Mouse (Mus musculus) ovary, postnatal 10 days (tissue): ENCODE results near the gene Gmppa.
A peak's percentile ranks its signal among the peaks of the same experiment; 100 is the strongest.

Source experiments
- DNase-seq: peaks from one replicate; pipeline ENCODE4 v3.0.0; 2022; ENCODE audit warnings: low spot score

The Gmppa gene

GRCm38 (mm10) chr1:75435475-75436328 lies at the start of gene Gmppa:
Gene Gmppa, plus strand, starts transcription at chr1:75435930.
- peak; percentile 56 for DNase-seq

- DNase-seq, result no peak
Measured at GRCm38 (mm10) chr1:75386149-75386548, 49.6 kb upstream of the Gmppa start.

DNA sequence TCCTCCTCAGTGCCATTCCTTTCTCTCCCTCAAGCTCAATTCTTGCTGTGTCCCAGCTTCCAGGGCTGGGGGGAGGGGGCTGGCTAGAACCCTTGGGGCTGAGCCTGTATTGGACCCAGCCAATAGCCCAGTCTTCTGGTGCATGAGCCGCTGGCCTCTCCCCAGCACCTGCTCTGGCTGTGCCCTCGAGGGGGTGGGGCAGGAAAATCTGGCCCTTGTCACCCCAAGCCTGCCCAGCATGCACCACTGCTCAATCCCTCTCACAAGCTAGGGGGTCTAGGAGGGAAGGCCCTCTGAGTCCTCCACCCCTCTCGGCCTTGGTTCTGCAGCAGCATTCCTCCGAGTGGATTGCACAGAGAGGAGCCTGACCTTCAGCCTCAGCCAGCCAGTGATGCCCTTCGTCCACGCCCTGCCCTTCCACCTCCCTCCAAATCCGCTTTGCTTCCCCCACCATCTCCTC lies 48.2 kb upstream of the Gmppa start:
- no peak for DNase-seq

DNA sequence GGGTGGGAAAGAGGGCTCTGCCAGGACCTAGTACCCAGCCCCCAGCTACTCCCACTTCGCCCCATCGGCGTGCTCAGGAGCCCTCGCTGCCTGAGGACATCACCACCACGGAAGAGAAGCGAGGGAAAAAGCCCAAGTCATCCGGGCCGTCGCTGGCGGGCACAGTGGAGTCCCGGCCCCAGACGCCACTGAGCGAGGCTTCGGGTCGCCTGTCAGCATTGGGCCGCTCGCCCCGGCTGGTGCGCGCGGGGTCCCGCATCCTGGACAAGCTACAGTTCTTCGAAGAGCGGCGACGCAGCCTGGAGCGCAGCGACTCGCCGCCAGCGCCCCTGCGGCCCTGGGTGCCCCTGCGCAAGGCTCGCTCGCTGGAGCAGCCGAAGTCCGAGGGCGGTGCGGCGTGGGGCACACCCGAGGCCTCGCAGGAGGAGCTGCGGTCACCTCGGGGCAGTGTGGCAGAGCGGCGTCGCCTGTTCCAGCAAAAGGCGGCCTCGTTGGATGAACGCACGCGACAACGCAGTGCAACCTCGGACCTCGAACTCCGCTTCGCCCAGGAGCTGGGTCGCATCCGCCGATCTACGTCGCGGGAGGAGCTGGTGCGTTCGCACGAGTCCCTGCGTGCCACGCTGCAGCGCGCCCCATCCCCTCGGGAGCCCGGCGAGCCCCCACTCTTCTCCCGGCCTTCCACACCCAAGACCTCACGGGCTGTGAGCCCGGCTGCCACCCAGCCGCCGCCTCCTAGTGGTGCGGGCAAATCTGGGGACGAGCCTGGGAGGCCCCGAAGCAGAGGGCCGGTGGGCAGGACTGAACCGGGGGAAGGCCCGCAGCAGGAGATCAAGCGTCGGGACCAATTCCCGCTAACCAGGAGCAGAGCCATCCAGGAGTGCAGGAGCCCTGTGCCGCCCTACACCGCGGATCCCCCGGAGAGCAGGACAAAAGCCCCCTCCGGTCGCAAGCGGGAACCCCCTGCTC lies 47.5 kb upstream of the Gmppa start:
- DNase-seq, result no peak

GRCm38 (mm10) chr1:75388898-75389515 lies 46.7 kb upstream of the Gmppa start:
- no peak for DNase-seq

GRCm38 (mm10) chr1:75393139-75393538 lies 42.6 kb upstream of the Gmppa start:
- no peak for DNase-seq

- DNase-seq, result no peak
Measured at GRCm38 (mm10) chr1:75393846-75394245, 41.9 kb upstream of the Gmppa start.

- no peak for DNase-seq
Measured at GRCm38 (mm10) chr1:75398761-75399402, 36.8 kb upstream of the Gmppa start.

DNA sequence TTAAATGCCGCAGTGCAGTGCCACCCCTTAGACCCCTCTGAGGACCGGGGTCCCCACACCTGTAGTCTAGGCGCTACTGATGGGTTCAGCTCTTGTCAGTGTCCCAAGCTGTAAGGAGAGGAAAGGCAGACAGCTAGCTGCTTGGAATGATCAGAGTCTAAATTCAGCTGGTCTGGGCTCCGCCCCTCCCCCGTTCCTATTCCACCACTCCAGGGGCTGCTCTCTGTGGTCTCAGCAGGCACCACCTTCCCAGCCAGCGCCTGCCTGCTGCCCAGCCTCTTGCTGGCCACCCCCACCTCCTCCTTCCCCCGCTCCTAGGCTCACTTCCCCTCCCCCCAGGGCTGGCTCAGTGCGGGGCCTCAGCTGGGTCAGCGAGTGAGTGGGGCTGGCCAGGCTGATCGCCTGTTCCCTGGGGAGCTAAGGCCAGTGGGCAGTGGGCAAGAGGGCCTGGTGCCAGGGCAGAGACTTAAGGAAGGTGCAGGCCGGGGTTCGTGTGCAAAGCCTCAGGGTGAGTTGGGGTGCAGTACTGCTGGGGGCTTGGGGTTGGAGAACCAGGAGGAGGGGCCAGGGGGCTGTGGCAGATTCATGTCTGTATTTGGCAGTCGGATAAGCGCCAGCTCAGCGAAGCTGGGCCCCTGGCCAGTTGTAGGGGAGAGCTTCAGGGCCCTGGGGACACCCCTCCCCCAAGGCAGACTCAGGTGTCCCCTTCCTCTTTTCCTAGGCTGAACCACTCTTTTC lies 35.8 kb upstream of the Gmppa start:
- no peak for DNase-seq

DNA sequence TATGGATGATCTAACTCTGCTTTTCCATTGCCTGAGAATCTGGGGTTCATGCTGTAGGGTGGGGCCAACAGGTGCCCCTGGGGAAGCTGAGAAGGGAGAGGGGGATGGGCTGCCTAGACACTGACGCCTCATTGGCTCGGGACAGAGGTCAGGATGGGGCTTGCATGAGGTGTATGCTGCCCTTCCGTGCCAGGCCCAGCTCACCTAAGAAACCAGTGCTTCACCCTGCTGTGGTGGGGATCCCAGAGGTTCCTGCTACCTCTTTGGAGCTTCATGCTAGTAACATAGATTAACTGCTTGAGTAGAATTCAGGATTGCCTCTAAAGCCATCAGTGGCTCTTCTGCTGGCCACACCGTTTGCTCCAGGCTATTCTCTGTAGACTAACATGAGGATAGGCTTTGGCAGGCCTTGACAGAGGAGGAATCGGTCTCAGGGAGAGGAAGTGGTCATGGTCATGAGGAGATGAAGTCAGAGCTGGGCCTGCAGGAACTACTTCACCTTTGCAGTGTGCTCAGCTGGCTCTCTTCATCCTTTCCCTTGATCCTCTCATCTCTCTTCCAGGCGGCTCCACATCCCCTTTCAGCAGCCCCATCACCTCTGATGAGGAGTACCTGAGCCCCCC lies 35.1 kb upstream of the Gmppa start:
- no peak for DNase-seq

DNA sequence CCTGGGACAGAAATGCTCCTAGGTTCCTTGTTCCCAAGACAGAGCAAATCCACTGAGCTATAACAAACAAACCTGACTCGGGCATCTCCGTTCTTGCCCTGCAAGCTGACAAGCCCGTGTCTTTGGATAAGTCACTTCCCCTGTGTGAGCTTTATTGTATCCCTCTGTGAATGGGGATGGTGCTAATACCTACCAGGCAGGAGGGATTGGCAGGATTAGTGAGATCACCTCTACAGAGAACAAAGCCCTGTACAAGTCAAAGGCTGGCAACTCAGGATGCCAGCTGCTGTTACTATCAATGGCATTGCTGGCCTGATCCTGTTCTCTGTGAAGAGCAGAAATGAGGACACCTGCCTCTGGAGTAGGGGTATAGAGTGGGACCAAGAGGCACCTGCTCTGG lies 30.2 kb upstream of the Gmppa start:
- no peak for DNase-seq

GRCm38 (mm10) chr1:75406173-75406572 lies 29.6 kb upstream of the Gmppa start:
- no peak for DNase-seq

DNA sequence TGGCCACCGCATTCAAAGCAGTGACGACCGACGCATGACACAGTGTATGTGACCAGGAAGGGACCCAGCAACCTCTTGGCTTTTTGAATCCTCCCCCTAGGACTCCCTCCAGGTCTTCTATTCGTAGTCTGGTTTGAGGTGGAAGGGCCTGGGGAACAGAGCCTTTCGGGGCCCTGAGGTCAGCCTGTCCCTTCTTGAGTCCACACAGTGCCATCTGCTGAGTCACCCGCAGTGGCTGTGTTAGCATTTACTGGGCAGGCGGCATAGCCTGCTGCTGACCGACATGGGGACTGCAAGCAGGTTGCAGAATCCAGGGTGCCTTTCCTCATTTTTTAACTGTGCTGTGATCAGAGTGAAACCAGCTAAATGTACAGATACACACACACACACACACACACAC lies 28.7 kb upstream of the Gmppa start:
- no peak for DNase-seq

GRCm38 (mm10) chr1:75408210-75408609 lies 27.5 kb upstream of the Gmppa start:
- DNase-seq, result no peak

- no peak for DNase-seq
Measured at GRCm38 (mm10) chr1:75409950-75410349, 25.8 kb upstream of the Gmppa start.

- no peak for DNase-seq
Measured at GRCm38 (mm10) chr1:75412196-75412595, 23.5 kb upstream of the Gmppa start.

DNA sequence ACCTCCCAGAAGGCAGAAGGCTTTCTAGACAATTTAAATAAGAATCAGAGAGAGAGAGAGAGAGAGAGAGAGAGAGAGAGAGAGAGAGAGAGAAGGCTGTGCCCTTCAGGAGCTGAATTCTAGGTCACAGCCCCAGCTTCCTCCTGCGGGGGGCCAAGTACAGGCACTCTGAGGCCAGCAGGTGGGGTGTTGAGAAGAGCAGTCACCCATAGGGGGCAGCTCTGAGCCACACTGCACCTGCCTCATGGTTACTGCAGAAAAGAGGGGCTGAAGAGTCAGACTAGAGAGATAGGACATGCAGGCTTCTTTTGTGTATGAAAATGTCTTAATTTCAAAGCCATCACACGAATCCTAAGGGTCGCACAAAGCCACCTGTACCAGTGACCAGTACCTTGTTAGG lies 22.0 kb upstream of the Gmppa start:
- DNase-seq, result no peak

- no peak for DNase-seq
Measured at GRCm38 (mm10) chr1:75421794-75422193, 13.9 kb upstream of the Gmppa start.

GRCm38 (mm10) chr1:75422216-75422822 lies 13.4 kb upstream of the Gmppa start:
- no peak for DNase-seq

- no peak for DNase-seq
Measured at GRCm38 (mm10) chr1:75422823-75423471, 12.8 kb upstream of the Gmppa start.
